Mouse (Mus musculus) cerebellum, adult 8-10 months (tissue): ENCODE data around the gene Smox.
"Not testable (repeated sequence)": the region's sequence is repeated elsewhere in the genome, so short reads cannot be mapped to it uniquely, and the experiment has no call there.

Source experiments
- DNase-seq: peaks from one replicate; pipeline ENCODE4 v3.0.0; 2022

Smox gene

GRCm38 (mm10) chr2:131491196-131491595, at the start of gene Smox:
Smox (plus strand) TSS chr2:131491496.
- DNase-seq, result no peak

DNA sequence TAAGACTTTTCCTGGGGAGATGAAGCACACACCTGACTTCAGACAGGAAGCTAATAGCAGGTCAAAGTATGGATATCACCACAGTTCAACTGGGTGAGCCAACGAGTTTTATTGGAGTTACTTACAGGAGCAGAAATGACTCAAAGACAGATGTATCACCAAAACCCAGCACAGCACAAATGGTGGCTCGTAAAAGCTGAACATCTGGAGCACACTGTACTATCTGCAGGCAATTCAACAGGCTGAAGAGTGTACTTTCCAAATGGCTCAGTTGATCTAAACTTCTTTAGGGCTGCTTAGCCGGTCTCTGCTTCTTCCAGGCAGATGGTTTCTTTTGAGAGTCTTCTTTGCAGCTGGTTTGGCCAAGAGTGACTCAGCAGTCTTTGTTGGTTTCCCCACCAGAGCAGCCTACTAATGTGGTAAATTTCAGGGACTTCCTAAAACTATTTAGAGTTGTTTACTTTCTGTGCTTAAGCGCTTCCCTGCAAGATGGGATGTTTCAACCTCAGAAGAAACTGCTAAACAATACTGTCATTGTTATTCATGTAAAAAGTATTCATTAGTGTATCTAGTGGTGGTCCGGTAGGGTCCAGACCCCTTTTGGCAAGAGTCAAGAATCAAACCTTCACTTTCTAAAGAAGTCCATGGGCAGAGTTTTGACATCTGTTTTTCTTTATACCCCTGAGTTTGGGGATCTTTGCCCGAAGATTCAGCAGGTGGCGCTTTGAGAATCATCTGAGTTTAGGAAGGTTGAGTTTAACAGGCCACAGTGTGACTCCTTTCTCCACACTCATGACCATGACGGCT, 48.0 kb upstream of the Smox start:
- DNase-seq, result no peak

DNA sequence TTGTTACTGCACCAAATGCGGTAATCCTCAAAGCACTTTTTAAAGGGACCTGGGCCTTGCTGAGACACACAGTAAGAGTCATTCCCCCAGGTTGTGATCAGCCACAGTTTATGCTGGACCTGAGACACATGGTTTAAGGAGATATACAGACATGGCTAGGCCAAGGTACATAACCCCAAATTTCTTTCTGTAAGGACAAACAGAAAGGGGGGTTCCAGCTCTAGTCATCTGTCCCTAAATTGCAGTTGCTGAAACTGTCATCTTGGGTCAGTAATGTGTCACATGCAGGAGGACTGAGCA, 47.5 kb upstream of the Smox start:
- no peak for DNase-seq

- no peak for DNase-seq
Measured at GRCm38 (mm10) chr2:131446416-131446982, 44.8 kb upstream of the Smox start.

- no peak for DNase-seq
Measured at GRCm38 (mm10) chr2:131447566-131448330, 43.5 kb upstream of the Smox start.

DNA sequence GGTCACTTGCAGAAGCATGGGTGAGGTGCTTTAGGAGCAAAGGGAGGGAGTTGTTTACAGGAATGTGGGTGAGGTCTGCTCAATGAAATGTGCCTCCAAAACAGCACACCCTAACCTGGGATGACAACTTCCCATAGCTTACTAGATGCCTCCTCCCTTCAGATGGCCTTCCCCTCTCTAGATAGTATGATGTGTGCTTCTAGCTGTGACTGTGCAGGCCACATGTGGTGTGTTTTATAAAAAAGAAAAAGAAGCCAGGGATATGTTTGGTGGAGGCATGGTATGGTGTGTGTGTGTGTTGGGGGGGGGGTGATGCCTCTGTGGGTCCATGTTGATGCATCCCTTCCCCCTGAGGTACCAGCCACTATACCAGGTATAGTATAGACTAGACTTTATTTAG, 42.9 kb upstream of the Smox start:
- DNase-seq, result no peak

- DNase-seq, result no peak
Measured at GRCm38 (mm10) chr2:131449720-131450119, 41.6 kb upstream of the Smox start.

GRCm38 (mm10) chr2:131450491-131450890, 40.8 kb upstream of the Smox start:
- DNase-seq, result no peak

GRCm38 (mm10) chr2:131457728-131458127, 33.6 kb upstream of the Smox start:
- DNase-seq, result no peak

DNA sequence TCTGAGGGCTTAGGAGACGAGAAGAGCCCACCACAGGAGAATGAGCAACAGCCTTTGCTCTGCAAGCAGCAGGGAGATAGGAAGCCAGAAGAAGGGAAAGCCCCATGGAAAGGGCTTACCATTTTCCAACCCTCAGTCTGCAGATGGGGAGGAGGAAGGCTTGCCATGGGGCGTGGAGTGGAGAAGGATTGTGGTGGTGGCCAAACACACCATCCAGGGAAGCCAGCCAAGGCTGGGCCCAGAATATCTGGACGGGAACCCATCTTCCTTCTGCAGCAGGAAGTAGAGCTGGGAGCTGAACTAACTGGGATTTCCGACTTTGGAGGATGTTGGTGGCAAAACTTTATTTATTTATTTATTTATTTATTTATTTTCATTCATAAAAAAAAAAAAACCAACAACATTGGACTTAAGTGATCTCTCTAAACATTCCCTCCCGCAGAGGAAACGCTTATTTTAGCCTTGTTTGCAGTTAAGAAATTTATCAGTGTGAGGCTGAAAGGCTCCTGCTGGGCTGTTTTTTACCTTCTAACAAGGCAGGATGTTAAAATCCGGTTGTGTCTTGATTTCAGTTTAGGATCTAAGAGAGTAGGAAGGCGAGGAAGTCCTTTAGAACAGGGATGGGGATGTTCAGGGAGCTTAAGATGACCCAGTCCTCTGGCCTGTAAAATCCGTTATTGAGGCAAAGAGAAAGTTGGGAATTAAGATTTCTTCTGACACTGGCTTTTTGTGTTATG, 30.2 kb upstream of the Smox start:
- no peak for DNase-seq

DNA sequence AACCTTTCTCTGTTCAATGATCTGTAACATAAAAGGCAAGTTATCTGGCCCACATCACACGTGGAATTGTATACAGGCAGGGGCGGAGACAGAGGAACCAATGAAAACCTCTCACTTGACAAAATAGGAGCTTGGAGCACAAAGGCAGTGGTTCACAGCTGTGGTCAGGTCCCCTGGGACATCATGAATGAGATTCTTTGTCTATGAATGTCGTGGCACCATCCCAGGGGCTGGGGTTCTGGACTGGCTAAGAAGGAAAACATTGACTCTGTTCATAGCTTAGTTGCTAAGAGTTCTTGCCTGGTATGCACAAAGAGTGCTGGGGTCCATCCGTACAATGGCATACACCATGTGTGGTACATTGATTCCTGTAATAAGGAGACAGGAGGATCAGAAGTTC, 28.3 kb upstream of the Smox start:
- DNase-seq, result no peak

- no peak for DNase-seq
Measured at GRCm38 (mm10) chr2:131464147-131464546, 27.1 kb upstream of the Smox start.

DNA sequence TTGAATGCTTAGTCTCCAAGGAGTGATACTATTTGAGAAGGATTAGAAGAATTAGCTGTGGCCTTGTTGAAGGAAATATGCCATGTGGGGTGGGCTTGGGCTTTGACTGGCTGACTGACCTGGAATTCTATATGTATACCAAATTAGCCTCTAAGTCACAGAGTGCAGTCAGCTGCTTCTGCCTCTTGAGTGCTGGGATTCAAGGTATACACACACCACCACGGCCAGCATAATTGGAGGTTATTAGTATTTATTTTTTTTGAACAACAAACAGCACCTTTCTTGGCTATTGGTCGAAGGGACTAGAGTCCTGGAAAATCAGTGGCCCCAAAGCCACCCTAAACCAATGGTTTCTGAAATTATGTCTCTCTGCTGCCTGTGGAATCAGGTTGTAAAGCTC, 24.6 kb upstream of the Smox start:
- DNase-seq, result no peak

- no peak for DNase-seq
Measured at GRCm38 (mm10) chr2:131469916-131470315, 21.4 kb upstream of the Smox start.

DNA sequence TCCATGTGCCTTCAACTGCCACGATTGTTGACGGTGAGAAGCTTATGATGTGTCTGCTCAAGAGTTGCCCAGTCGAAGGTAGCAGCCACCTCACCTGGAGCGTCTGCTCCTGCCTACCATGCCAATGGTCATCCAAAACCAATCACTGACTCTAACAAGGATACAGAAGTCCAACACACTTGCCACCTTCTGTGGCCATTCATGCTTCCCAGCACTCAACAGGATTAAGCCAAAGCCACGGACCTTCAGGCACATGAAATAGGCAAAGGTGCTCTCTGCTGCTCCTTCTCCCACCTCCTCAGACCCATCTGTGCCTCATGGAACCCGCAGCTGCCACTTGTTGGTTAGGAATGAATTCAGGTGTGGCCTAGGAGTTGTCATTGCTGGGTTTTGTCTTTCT, 17.5 kb upstream of the Smox start:
- no peak for DNase-seq

GRCm38 (mm10) chr2:131477105-131477504, 14.2 kb upstream of the Smox start:
- DNase-seq, result not testable (repeated sequence)

DNA sequence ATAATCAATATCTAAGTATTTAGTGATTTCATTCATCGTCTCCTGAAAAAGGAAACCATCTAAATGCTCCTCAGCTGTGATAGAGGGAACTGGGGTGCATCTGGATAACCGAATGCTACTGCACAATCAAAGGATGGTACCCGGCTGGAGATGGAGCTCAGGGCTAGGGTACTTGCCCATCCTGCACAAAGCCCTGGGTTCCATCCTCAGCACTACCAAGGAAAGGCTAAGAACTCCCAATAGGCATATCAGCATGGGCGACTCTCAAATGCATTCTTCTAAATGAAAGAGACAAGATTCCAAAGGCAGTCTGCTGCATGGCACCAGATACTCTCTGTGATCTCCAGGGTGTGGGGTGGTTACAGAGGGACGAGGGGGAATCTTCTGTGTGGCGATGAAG, 13.4 kb upstream of the Smox start:
- no peak for DNase-seq

GRCm38 (mm10) chr2:131478349-131478748, 12.9 kb upstream of the Smox start:
- DNase-seq, result no peak

GRCm38 (mm10) chr2:131478916-131479315, 12.4 kb upstream of the Smox start:
- no peak for DNase-seq

- DNase-seq, result no peak
Measured at GRCm38 (mm10) chr2:131481733-131482132, 9.6 kb upstream of the Smox start.

GRCm38 (mm10) chr2:131482478-131482877, 8.8 kb upstream of the Smox start:
- no peak for DNase-seq

DNA sequence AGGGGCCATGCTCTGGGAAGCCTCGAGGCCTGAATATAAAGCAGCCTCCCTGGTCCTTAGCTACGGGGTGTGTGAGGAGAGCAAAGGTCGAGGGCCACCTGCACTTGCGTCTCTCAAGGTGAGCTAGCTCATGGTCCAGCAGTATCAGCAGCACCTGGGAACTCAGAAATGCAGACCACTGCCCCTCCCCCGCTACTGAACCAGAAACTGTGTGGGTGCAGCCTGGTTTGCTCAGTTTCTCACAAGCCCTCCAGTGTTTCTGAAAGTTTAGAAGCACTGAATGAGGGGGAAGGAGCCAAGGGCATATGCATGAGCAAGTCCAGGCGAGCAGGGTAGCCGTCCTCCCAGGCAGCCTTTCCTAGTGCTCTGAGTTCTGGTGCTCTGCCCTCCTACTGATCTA, 7.7 kb upstream of the Smox start:
- no peak for DNase-seq

DNA sequence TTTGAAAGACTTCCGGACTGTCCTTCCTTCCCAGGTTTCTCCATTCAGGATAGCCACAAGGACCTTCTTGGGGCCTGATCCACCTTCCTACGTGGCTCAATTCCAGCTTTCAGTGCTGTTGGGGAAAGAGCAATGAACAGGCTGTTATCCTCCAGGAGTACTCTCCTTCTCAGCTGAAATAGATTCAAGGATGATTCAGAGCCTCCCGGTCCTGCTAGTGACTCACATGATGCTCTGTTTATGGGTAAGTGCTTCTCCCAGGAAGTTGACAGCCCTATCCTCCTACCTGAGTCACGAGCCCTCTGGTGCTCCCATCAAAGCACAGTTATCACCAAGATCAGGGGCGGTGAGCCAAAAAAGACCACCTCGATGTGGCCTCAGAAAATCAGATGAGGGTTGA, 7.1 kb upstream of the Smox start:
- no peak for DNase-seq

DNA sequence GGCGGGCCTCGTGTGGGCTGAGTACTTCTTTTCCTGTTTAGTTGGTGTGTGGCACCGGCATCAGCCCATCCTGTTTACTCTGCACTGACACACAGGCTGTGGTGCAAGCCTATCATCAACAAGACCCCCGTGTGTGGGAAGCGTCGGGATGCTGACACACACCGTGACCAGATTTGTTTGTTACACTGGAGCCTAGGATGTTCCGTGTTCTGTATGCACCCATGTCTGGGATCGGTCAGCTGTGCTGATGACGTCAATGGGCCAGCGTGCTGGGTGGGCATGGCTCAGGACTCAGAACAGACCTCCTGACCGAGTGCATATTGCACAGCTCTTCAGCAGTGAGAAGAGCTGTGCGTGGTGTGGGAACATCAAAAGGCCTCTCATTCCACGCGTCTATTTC, 6.2 kb upstream of the Smox start:
- DNase-seq, result no peak
